Mouse (Mus musculus) heart, embryonic 14.5 days (tissue): ENCODE results near the gene Ero1l. TPM values are rescaled to one million over a fixed set of nuclear protein-coding genes. Genes with fewer than 3 reads are reported as not detected.

ENCODE experiments used
- ATAC-seq: fragments of 200-750 bp; cut with Nextera tagmentation; 2 replicates; pipeline ENCODE4 v1.8.0; 2017; ENCODE audit warnings: low read depth, moderate TSS enrichment; ENCODE audit not compliant: insufficient number of reproducible peaks, insufficient read depth, low FRiP score
- H3K27ac ChIP-seq, 2 experiments: fragments of 200-500 bp in 1 of 2; fragments of 300-500 bp in 1 of 2; sonication (generic) in 1 of 2; replicated peaks in 1 of 2; 2 replicates each; pipeline ENCODE4 v1.5.1; 2012 to 2014; ENCODE audit warnings: low read depth in 2 of 2, low read length in 2 of 2, control low read depth in 1 of 2, mild to moderate bottlenecking in 1 of 2, mixed read lengths in 1 of 2; ENCODE audit not compliant: control insufficient read depth in 1 of 2, insufficient read depth in 1 of 2
- H3K27me3 ChIP-seq: fragments of 300-500 bp; sonication (generic); 2 replicates; pipeline ENCODE4 v1.6.1; 2014; ENCODE audit warnings: mild to moderate bottlenecking, low read length, control low read depth; ENCODE audit not compliant: control insufficient read depth, insufficient read depth
- H3K36me3 ChIP-seq: fragments of 300-500 bp; sonication (generic); 2 replicates; pipeline ENCODE4 v1.6.1; 2014; ENCODE audit warnings: mild to moderate bottlenecking, control low read depth, low read length, mixed read lengths; ENCODE audit not compliant: control insufficient read depth, insufficient read depth
- H3K4me1 ChIP-seq, 2 experiments: fragments of 200-500 bp in 1 of 2; fragments of 300-500 bp in 1 of 2; sonication (generic) in 1 of 2; 2 replicates each; pipeline ENCODE4 v1.6.1; 2012 to 2014; ENCODE audit warnings: low read length in 2 of 2, control low read depth in 1 of 2, mixed read lengths in 1 of 2; ENCODE audit not compliant: control insufficient read depth in 2 of 2, insufficient read depth in 2 of 2
- H3K4me2 ChIP-seq: fragments of 300-500 bp; sonication (generic); 2 replicates; pipeline ENCODE4 v1.6.1; 2014; ENCODE audit warnings: mild to moderate bottlenecking, low read length
- H3K4me3 ChIP-seq, 2 experiments: fragments of 200-500 bp in 1 of 2; fragments of 300-500 bp in 1 of 2; sonication (generic) in 1 of 2; 2 replicates each; pipeline ENCODE4 v1.5.1; 2012 to 2014; ENCODE audit warnings: low read length in 2 of 2, mild to moderate bottlenecking in 2 of 2, control low read depth in 1 of 2, low read depth in 1 of 2, moderate library complexity in 1 of 2; ENCODE audit not compliant: control insufficient read depth in 1 of 2, insufficient read depth in 1 of 2
- H3K9ac ChIP-seq: fragments of 300-500 bp; sonication (generic); 2 replicates; pipeline ENCODE4 v1.6.1; 2014; ENCODE audit warnings: mild to moderate bottlenecking, low read length
- H3K9me3 ChIP-seq: fragments of 300-500 bp; sonication (generic); 2 replicates; pipeline ENCODE4 v1.6.1; 2016; ENCODE audit warnings: low read length, control low read depth; ENCODE audit not compliant: control insufficient read depth
- WGBS: fragments of 180-500 bp; shearing (Covaris S2); extraction: QIAGEN DNeasy Blood & Tissue Kit; methylation state at CpG from one replicate; pipeline ENCODE4 v1.1.7; 2014; 5-methylcytosine and 5-hydroxymethylcytosine counted together
- polyA plus RNA-seq: library from polyadenylated mRNA; unstranded; fragments of >200 nt; fragmentation: Nextera tagmentation; extraction: Ambion mirVana; gene quantifications from 2 replicates; pipeline ENCODE4 v1.2.1, GENCODE M21; 2014

Gene Ero1l
- polyA plus RNA-seq, 1 experiment from 2014 or later, result 35.3 TPM

GRCm38 (mm10) chr14:45328072-45328713 lies 9.6 kb upstream of the Ero1l start:
- 86% methylated on average over 4 of the region's 4 CpGs for WGBS
- H3K36me3 ChIP-seq, result peaks cover 21% of the 10 kb centered on the region
- H3K4me3 ChIP-seq, result no peak overlapping the region
- H3K4me2 ChIP-seq, result no peak overlapping the region
- no peaks in the 10 kb centered on the region for H3K9me3 ChIP-seq
- no peaks in the 10 kb centered on the region for H3K27me3 ChIP-seq
- no peak overlapping the region for H3K27ac ChIP-seq
- H3K4me1 ChIP-seq, result peaks cover 0 to 5% of the 10 kb centered on the region in 2 experiments; a peak in 2 of 4 replicates
- H3K9ac ChIP-seq, result no peak overlapping the region
- ATAC-seq, result no peak

- H3K4me2 ChIP-seq, result no peak overlapping the region
- H3K27me3 ChIP-seq, result no peaks in the 10 kb centered on the region
- ATAC-seq, result no peak
- H3K9ac ChIP-seq, result no peak overlapping the region
- H3K9me3 ChIP-seq, result no peaks in the 10 kb centered on the region
- no peak overlapping the region for H3K27ac ChIP-seq
- H3K36me3 ChIP-seq, result no peaks in the 10 kb centered on the region
- H3K4me3 ChIP-seq, result no peak overlapping the region
- H3K4me1 ChIP-seq, result no peaks in the 10 kb centered on the region
Measured at GRCm38 (mm10) chr14:45325471-45325870, 6.9 kb upstream of the Ero1l start.

DNA sequence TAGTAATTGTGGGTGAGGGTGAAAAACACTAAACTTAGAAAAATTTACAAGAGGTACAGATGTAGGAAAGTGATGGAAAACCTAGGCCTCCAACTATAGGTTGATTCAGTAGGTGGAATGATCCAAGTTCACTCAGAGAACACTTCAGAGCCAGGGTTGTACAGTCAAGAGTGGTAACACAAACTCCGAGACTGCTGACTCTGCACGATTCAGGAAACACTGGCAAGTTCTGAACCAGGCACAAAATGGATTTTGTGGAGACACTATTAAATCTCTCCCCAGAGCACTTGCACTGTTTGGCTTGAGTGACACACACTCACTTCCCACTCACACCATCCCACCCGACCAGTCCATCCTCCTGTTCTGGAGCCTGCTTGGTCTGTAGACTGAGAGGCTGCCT lies 4.7 kb upstream of the Ero1l start:
- Histone ChIP-seq H3K4me3 (no peak overlapping the region), H3K27me3 (no peaks in the 10 kb centered on the region)
- ATAC-seq, result no peak

GRCm38 (mm10) chr14:45322450-45322849 lies 3.9 kb upstream of the Ero1l start:
- 85% methylated on average over 2 of the region's 2 CpGs for WGBS
- Histone ChIP-seq H3K27ac (no peak overlapping the region), H3K27me3 (no peaks in the 10 kb centered on the region), H3K36me3 (no peaks in the 10 kb centered on the region), H3K4me1 (0 out of 4 replicates have a peak, but pooled peaks cover 2 to 4% of the 10 kb centered on the region in 2 experiments), H3K4me3 (no peak overlapping the region), H3K4me2 (no peak overlapping the region), H3K9me3 (no peaks in the 10 kb centered on the region), H3K9ac (no peak overlapping the region)
- no peak for ATAC-seq

More for the DNA sequence above, 4.7 kb upstream of the Ero1l start:
- H3K9me3 ChIP-seq, result no peaks in the 10 kb centered on the region
- no peak overlapping the region for H3K27ac ChIP-seq
- H3K4me2 ChIP-seq, result no peak overlapping the region
- no peak overlapping the region for H3K9ac ChIP-seq
- H3K36me3 ChIP-seq, result no peaks in the 10 kb centered on the region
- WGBS, result 82% methylated on average over 3 of the region's 3 CpGs
- 0 out of 4 replicates have a peak, but pooled peaks cover 2 to 4% of the 10 kb centered on the region in 2 experiments for H3K4me1 ChIP-seq

- Histone ChIP-seq H3K4me2 (no peak overlapping the region), H3K27ac (no peak overlapping the region; a peak in 1 of 4 replicates), H3K4me1 (peaks cover 2 to 7% of the 10 kb centered on the region in 2 experiments; a peak in 1 of 4 replicates), H3K36me3 (no peaks in the 10 kb centered on the region), H3K9me3 (no peaks in the 10 kb centered on the region), H3K9ac (no peak overlapping the region), H3K4me3 (no peak overlapping the region), H3K27me3 (no peaks in the 10 kb centered on the region)
- WGBS, result 45% methylated on average over 5 of the region's 5 CpGs
- no peak for ATAC-seq
Measured at GRCm38 (mm10) chr14:45321622-45322021, 3.1 kb upstream of the Ero1l start.

- 73% methylated on average over 3 of the region's 3 CpGs for WGBS
- no peaks in the 10 kb centered on the region for H3K27me3 ChIP-seq
- peaks cover 5 to 11% of the 10 kb centered on the region in 2 experiments for H3K4me1 ChIP-seq
- no peaks in the 10 kb centered on the region for H3K9me3 ChIP-seq
- H3K4me3 ChIP-seq, result no peak overlapping the region
- no peak overlapping the region for H3K4me2 ChIP-seq
- no peaks in the 10 kb centered on the region for H3K36me3 ChIP-seq
- H3K27ac ChIP-seq, result no peak overlapping the region
- no peak overlapping the region for H3K9ac ChIP-seq
- no peak for ATAC-seq
Measured at GRCm38 (mm10) chr14:45321067-45321466, 2.5 kb upstream of the Ero1l start.

- Histone ChIP-seq H3K9ac (no peak overlapping the region), H3K27ac (no peak overlapping the region), H3K27me3 (no peaks in the 10 kb centered on the region), H3K9me3 (no peaks in the 10 kb centered on the region), H3K36me3 (no peaks in the 10 kb centered on the region), H3K4me1 (peaks cover 6 to 21% of the 10 kb centered on the region in 2 experiments), H3K4me2 (no peak overlapping the region), H3K4me3 (no peak overlapping the region)
- 85% methylated on average over 4 of the region's 4 CpGs for WGBS
- ATAC-seq, result no peak
Measured at GRCm38 (mm10) chr14:45320111-45320510, 1.5 kb upstream of the Ero1l start.

- Histone ChIP-seq H3K4me1 (peaks cover 6 to 27% of the 10 kb centered on the region in 2 experiments), H3K27ac (peak overlapping the region in 1 of 2 experiments; percentile 93; a peak in 2 of 4 replicates), H3K36me3 (no peaks in the 10 kb centered on the region), H3K9me3 (no peaks in the 10 kb centered on the region), H3K27me3 (no peaks in the 10 kb centered on the region), H3K9ac (peak overlapping the region; percentile 98; the same call in 1 of the 2 replicates), H3K4me2 (peak overlapping the region; percentile 67), H3K4me3 (peak overlapping the region in 1 of 2 experiments; percentile 99; a peak in 2 of 4 replicates)
- WGBS, result 57% methylated on average over 3 of the region's 3 CpGs
- ATAC-seq, result no peak
Measured at GRCm38 (mm10) chr14:45319237-45319610, 653 bp upstream of the Ero1l start.
